Mouse (Mus musculus) CH12.LX (cell line): ENCODE measurements around the gene Fuca2. TPM values are rescaled to one million over a fixed set of nuclear protein-coding genes. Genes with fewer than 3 reads are reported as not detected.

ENCODE experiments used
- DNase-seq: peaks from one replicate; pipeline ENCODE4 v3.0.0-alpha.2; 2013; ENCODE audit errors: extremely low read depth
- H3K27ac ChIP-seq: 2 replicates; pipeline ENCODE4 v1.5.1; 2012; ENCODE audit warnings: low read depth, mild to moderate bottlenecking, control low read depth, moderate library complexity; ENCODE audit not compliant: insufficient read depth
- H3K27me3 ChIP-seq: replicated peaks from 2 replicates; pipeline ENCODE3; 2012; ENCODE audit warnings: inconsistent platforms
- H3K36me3 ChIP-seq, 2 experiments: replicated peaks in 1 of 2; 2 replicates each; pipeline versions ENCODE3 to v1.6.1; 2012; ENCODE audit warnings: inconsistent platforms in 1 of 2, low read length in 1 of 2, mild to moderate bottlenecking in 1 of 2, mixed read lengths in 1 of 2, moderate library complexity in 1 of 2; ENCODE audit not compliant: control insufficient read depth in 1 of 2, insufficient read depth in 1 of 2
- H3K4me1 ChIP-seq, 2 experiments: 2 replicates each; pipeline ENCODE4 v1.6.1; 2012; ENCODE audit warnings: inconsistent platforms in 1 of 2, moderate library complexity in 1 of 2; ENCODE audit not compliant: insufficient read depth in 2 of 2, control insufficient read depth in 1 of 2
- H3K4me2 ChIP-seq: 2 replicates; pipeline ENCODE4 v1.6.1; 2012; ENCODE audit warnings: low read depth, mild to moderate bottlenecking, control low read depth; ENCODE audit not compliant: poor library complexity, insufficient read depth, severe bottlenecking
- H3K4me3 ChIP-seq, 3 experiments: fragments of 150-350 bp in 1 of 3; sonication (generic) in 1 of 3; replicated peaks in 1 of 3; 2 replicates each; pipeline versions ENCODE3 to v1.5.1; 2011 to 2012; ENCODE audit warnings: low read depth in 2 of 3, low read length in 2 of 3, mild to moderate bottlenecking in 2 of 3, moderate library complexity in 2 of 3, control low read depth in 1 of 3, improper control_type of control experiment in 1 of 3, inconsistent platforms in 1 of 3, mixed read lengths in 1 of 3; ENCODE audit not compliant: poor library complexity in 1 of 3
- H3K79me2 ChIP-seq: replicated peaks from 2 replicates; pipeline ENCODE4 v1.6.1; 2012; ENCODE audit warnings: mild to moderate bottlenecking, moderate library complexity; ENCODE audit not compliant: control insufficient read depth, poor library complexity, insufficient read depth, severe bottlenecking; ENCODE audit errors: extremely low read depth
- H3K9ac ChIP-seq: 2 replicates; pipeline ENCODE4 v1.6.1; 2012; ENCODE audit warnings: low read depth, mild to moderate bottlenecking, control low read depth, moderate library complexity; ENCODE audit not compliant: insufficient read depth
- H3K9me3 ChIP-seq: replicated peaks from 2 replicates; pipeline ENCODE3; 2012; ENCODE audit warnings: low read length, inconsistent platforms, mixed read lengths
- BHLHE40 ChIP-seq: IDR thresholded peaks from 2 replicates; pipeline ENCODE4 v1.6.1; 2011; ENCODE audit warnings: mild to moderate bottlenecking, low read depth, low read length, improper control_type of control experiment
- CHD2 ChIP-seq: IDR thresholded peaks from 2 replicates; pipeline ENCODE4 v1.6.1; 2011; ENCODE audit warnings: low read length, improper control_type of control experiment
- EP300 ChIP-seq: IDR thresholded peaks from 2 replicates; pipeline ENCODE4 v1.6.1; 2011; ENCODE audit warnings: low read length, improper control_type of control experiment
- ETS1 ChIP-seq: conservative IDR thresholded peaks from 2 replicates; pipeline ENCODE4 v1.6.1; 2012; ENCODE audit warnings: low read depth, mild to moderate bottlenecking, inconsistent platforms, low read length, improper control_type of control experiment, moderate library complexity
- GABPA ChIP-seq: IDR thresholded peaks from 2 replicates; pipeline ENCODE4 v1.6.1; 2012; ENCODE audit warnings: low read depth, low read length, improper control_type of control experiment, inconsistent platforms; ENCODE audit not compliant: insufficient replicate concordance
- HCFC1 ChIP-seq: IDR thresholded peaks from 2 replicates; pipeline ENCODE4 v1.6.1; 2012; ENCODE audit warnings: low read depth, mild to moderate bottlenecking, inconsistent platforms, low read length, improper control_type of control experiment
- JUN ChIP-seq: IDR thresholded peaks from 2 replicates; pipeline ENCODE4 v1.6.1; 2011; ENCODE audit warnings: low read depth, mild to moderate bottlenecking, low read length, improper control_type of control experiment, moderate library complexity; ENCODE audit not compliant: insufficient read depth
- JUND ChIP-seq: conservative IDR thresholded peaks from 2 replicates; pipeline ENCODE4 v1.6.1; 2011; ENCODE audit warnings: low read depth, low read length, improper control_type of control experiment
- MAFK ChIP-seq: IDR thresholded peaks from 2 replicates; pipeline ENCODE4 v1.6.1; 2011; ENCODE audit warnings: low read length, improper control_type of control experiment; ENCODE audit not compliant: insufficient replicate concordance
- PAX5 ChIP-seq: IDR thresholded peaks from 2 replicates; pipeline ENCODE4 v1.6.1; 2012; ENCODE audit warnings: low read length, inconsistent platforms, mixed read lengths
- TBP ChIP-seq: conservative IDR thresholded peaks from 2 replicates; pipeline ENCODE4 v1.6.1; 2011; ENCODE audit warnings: low read depth, low read length, improper control_type of control experiment
- UBTF ChIP-seq: IDR thresholded peaks from 2 replicates; pipeline ENCODE4 v1.6.1; 2012; ENCODE audit warnings: low read depth, mild to moderate bottlenecking, inconsistent platforms, low read length, improper control_type of control experiment, moderate library complexity
- ZC3H11A ChIP-seq: IDR thresholded peaks from 2 replicates; pipeline ENCODE4 v1.6.1; 2012; ENCODE audit warnings: low read depth, mild to moderate bottlenecking, inconsistent platforms, low read length, improper control_type of control experiment
- dilution Hi-C: fragments of 300-500 bp; cut with MboI; formaldehyde crosslinking; loops from 2 replicates; pipeline ENCODE4 v1.14.3; 2020; ENCODE audit warnings: low sequenced_read_pairs; ENCODE audit not compliant: extremely low pct_unique_long_range_greater_than_20kb, extremely low pct_ligation_motif_present
- in situ Hi-C: fragments of 300-500 bp; cut with MboI; formaldehyde crosslinking; loops from 3 replicates; pipeline ENCODE4 v1.14.3; 2019; ENCODE audit warnings: low sequenced_read_pairs, low pct_ligation_motif_present, low pct_unique_long_range_greater_than_20kb, mixed read lengths
- polyA plus RNA-seq: library from polyadenylated mRNA; unstranded; fragments of >175 nt; gene quantifications from 2 replicates; pipeline ENCODE4 v1.2.1, GENCODE M21; 2012; ENCODE audit warnings: low read depth; ENCODE audit not compliant: insufficient read length
- total RNA-seq, 2 experiments: library from RNA; depleted of rRNA; stranded (reverse); fragments of 300-350 nt in 1 of 2; fragments of >200 nt in 1 of 2; gene quantifications; 2 replicates each; pipeline ENCODE4 v1.2.3; 2012 to 2014

The Fuca2 gene
- total and polyA plus RNA-seq, 3 experiments, result 28.2 to 42.2 (median 37.5) TPM

- Histone ChIP-seq H3K36me3 (no peaks in the 10 kb centered on the region), H3K4me3 (no peak overlapping the region), H3K27ac (no peak overlapping the region), H3K4me1 (peaks cover 5 to 32% of the 10 kb centered on the region in 2 experiments; a peak in 3 of 4 replicates), H3K79me2 (no peaks in the 10 kb centered on the region), H3K4me2 (no peak overlapping the region), H3K9me3 (no peaks in the 10 kb centered on the region), H3K9ac (no peak overlapping the region), H3K27me3 (peaks cover 4% of the 10 kb centered on the region)
- in situ Hi-C loops (no loop called here), dilution Hi-C loops (no loop called here)
- DNase-seq, result no peak
- no peak for TF ChIP-seq UBTF
These were observed 26.0 kb upstream of the Fuca2 start for GRCm38 (mm10) chr10:13473287-13473832.

GRCm38 (mm10) chr10:13473833-13474567, 25.3 kb upstream of the Fuca2 start, which contains the start of gene Phactr2:
Gene Phactr2 (minus strand): TSS chr10:13474412.
- Histone ChIP-seq H3K27me3 (peaks cover 4% of the 10 kb centered on the region), H3K4me3 (peak within 1 kb of the TSS in 2 of 3 experiments; percentile 48 to 52), H3K4me1 (peaks cover 3 to 27% of the 10 kb centered on the region in 2 experiments; a peak in 3 of 4 replicates), H3K79me2 (no peaks in the 10 kb centered on the region), H3K9ac (no peak within 1 kb of the TSS), H3K36me3 (no peaks in the 10 kb centered on the region), H3K4me2 (peak within 1 kb of the TSS; percentile 73), H3K27ac (no peak within 1 kb of the TSS), H3K9me3 (no peaks in the 10 kb centered on the region)
- in situ Hi-C loops, result no loop called here
- dilution Hi-C loops, result no loop called here
- DNase-seq, result peak; percentile 27
- TF ChIP-seq GABPA (no peak), UBTF (peak; percentile 77; the same call in 1 of the 2 replicates), CHD2 (no peak)
- TF ChIP-seq, all 38 proteins: peak for 1

DNA sequence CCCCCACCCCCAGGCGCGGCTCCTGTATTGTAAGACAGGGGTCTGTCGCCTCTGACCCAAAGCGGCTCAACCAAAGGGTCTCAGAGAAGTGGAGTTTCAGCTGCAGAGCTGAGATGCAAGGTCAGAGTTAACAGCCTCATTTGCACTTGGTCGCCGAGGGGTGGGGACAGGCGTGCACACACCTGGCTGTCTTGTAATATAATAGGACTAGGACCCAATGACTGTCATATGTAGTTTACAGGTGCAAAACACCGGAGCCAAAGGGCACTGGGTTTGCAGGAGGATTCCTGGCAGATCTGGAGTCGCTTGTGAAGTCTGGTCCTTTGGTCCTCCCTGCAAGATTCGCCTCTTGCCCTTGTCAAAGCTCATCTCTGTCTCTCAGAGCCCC, 24.8 kb upstream of the Fuca2 start:
- H3K79me2 ChIP-seq, result no peaks in the 10 kb centered on the region
- dilution Hi-C loops (no loop called here), in situ Hi-C loops (no loop called here)
- DNase-seq, result no peak
- H3K36me3 ChIP-seq, result no peaks in the 10 kb centered on the region
- peak overlapping the region in 2 of 3 experiments; percentile 48 to 52 for H3K4me3 ChIP-seq
- no peaks in the 10 kb centered on the region for H3K9me3 ChIP-seq
- peaks cover 4% of the 10 kb centered on the region for H3K27me3 ChIP-seq
- peaks cover 3 to 21% of the 10 kb centered on the region in 2 experiments; a peak in 3 of 4 replicates for H3K4me1 ChIP-seq
- peak overlapping the region; percentile 73 for H3K4me2 ChIP-seq
- TF ChIP-seq EP300 (no peak), TBP (no peak), PAX5 (no peak), HCFC1 (no peak), MAFK (no peak), ETS1 (no peak), BHLHE40 (no peak), ZC3H11A (no peak), CHD2 (no peak), JUN (no peak), JUND (no peak)
- H3K27ac ChIP-seq, result no peak overlapping the region
- no peak overlapping the region for H3K9ac ChIP-seq
